Mouse (Mus musculus): ENCODE data around the gene Ggta1. TPM values are rescaled to one million over a fixed set of nuclear protein-coding genes. Genes with fewer than 3 reads are reported as not detected.

The Ggta1 gene
- total RNA-seq (2021) = 14.3 and 16.6 TPM in 2 replicates
- long read RNA-seq, experiment 1, partial matches to known transcripts = 3 of 7 reads
- long read RNA-seq, experiment 1, other reads (novel, unspliced or antisense) = 2 of 7 reads
- long read RNA-seq, experiment 2, partial matches to known transcripts = 2 of 4 reads
- long read RNA-seq, experiment 2, other reads (novel, unspliced or antisense) = 1 of 4 reads

GRCm38 (mm10) chr2:35462791-35463281 lies at the start of gene Ggta1:
Gene Ggta1, minus strand, starts transcription at chr2:35463231.
- no peak for DNase-seq

GRCm38 (mm10) chr2:35512226-35512625 lies 49.2 kb upstream of the Ggta1 start:
- DNase-seq = no peak

- peak; percentile 39 for DNase-seq
Observed at GRCm38 (mm10) chr2:35510920-35511319, 47.9 kb upstream of the Ggta1 start.

- DNase-seq = no peak
Observed at GRCm38 (mm10) chr2:35509888-35510287, 46.9 kb upstream of the Ggta1 start.

- DNase-seq = no peak
Observed at GRCm38 (mm10) chr2:35509343-35509667, 46.3 kb upstream of the Ggta1 start.

GRCm38 (mm10) chr2:35508597-35509342 lies 45.7 kb upstream of the Ggta1 start:
- peak; percentile 64 for DNase-seq

- DNase-seq = no peak
Observed at GRCm38 (mm10) chr2:35507191-35507511, 44.1 kb upstream of the Ggta1 start.

GRCm38 (mm10) chr2:35506311-35507190 lies 43.5 kb upstream of the Ggta1 start:
- DNase-seq = peak; percentile 23

- DNase-seq = no peak
Observed at GRCm38 (mm10) chr2:35505519-35506286, 42.7 kb upstream of the Ggta1 start.

- no peak for DNase-seq
Observed at GRCm38 (mm10) chr2:35504417-35504776, 41.4 kb upstream of the Ggta1 start.

- no peak for DNase-seq
Observed at GRCm38 (mm10) chr2:35503723-35504416, 40.8 kb upstream of the Ggta1 start.

- no peak for DNase-seq
Observed at GRCm38 (mm10) chr2:35503021-35503722, 40.1 kb upstream of the Ggta1 start.

- DNase-seq = no peak
Observed at GRCm38 (mm10) chr2:35502561-35502960, 39.5 kb upstream of the Ggta1 start.

- no peak for DNase-seq
Observed at GRCm38 (mm10) chr2:35499474-35499873, 36.4 kb upstream of the Ggta1 start.

- DNase-seq = no peak
Observed at GRCm38 (mm10) chr2:35498961-35499360, 35.9 kb upstream of the Ggta1 start.

GRCm38 (mm10) chr2:35497662-35498196 lies 34.7 kb upstream of the Ggta1 start:
- no peak for DNase-seq

GRCm38 (mm10) chr2:35496279-35497013 lies 33.4 kb upstream of the Ggta1 start:
- peak; percentile 15 for DNase-seq

GRCm38 (mm10) chr2:35495486-35496278 lies 32.7 kb upstream of the Ggta1 start:
- peak; percentile 17 for DNase-seq

GRCm38 (mm10) chr2:35493566-35493965 lies 30.5 kb upstream of the Ggta1 start:
- DNase-seq = no peak
